Mouse (Mus musculus) heart, embryonic 13.5 days (tissue): Measurements from ENCODE around the gene Wap. TPM values are rescaled to one million over a fixed set of nuclear protein-coding genes. Genes with fewer than 3 reads are reported as not detected.
A peak's percentile ranks its signal among the peaks of the same experiment; 100 is the strongest.

Source experiments
- ATAC-seq: fragments of 200-750 bp; cut with Nextera tagmentation; 2 replicates; pipeline ENCODE4 v1.8.0; 2017; ENCODE audit warnings: moderate TSS enrichment; ENCODE audit not compliant: insufficient number of reproducible peaks, low FRiP score, low TSS enrichment; ENCODE audit errors: extremely low read depth
- H3K27ac ChIP-seq: fragments of 300-500 bp; sonication (generic); replicated peaks from 2 replicates; pipeline ENCODE4 v1.5.1; 2015; ENCODE audit warnings: moderate library complexity, mild to moderate bottlenecking, inconsistent platforms
- H3K27me3 ChIP-seq: fragments of 300-500 bp; sonication (generic); replicated peaks from 2 replicates; pipeline ENCODE4 v1.6.1; 2015; ENCODE audit warnings: mild to moderate bottlenecking, inconsistent platforms
- H3K36me3 ChIP-seq: fragments of 300-500 bp; sonication (generic); 2 replicates; pipeline ENCODE4 v1.6.1; 2015; ENCODE audit warnings: mild to moderate bottlenecking, inconsistent platforms
- H3K4me1 ChIP-seq: fragments of 300-500 bp; sonication (generic); 2 replicates; pipeline ENCODE4 v1.6.1; 2015; ENCODE audit warnings: inconsistent platforms
- H3K4me2 ChIP-seq: fragments of 300-500 bp; sonication (generic); 2 replicates; pipeline ENCODE4 v1.6.1; 2015; ENCODE audit warnings: inconsistent platforms, mild to moderate bottlenecking, moderate library complexity
- H3K4me3 ChIP-seq: fragments of 300-500 bp; sonication (generic); 2 replicates; pipeline ENCODE4 v1.5.1; 2015; ENCODE audit warnings: moderate library complexity, mild to moderate bottlenecking, inconsistent platforms
- H3K9ac ChIP-seq: fragments of 300-500 bp; sonication (generic); 2 replicates; pipeline ENCODE4 v1.6.1; 2015; ENCODE audit warnings: inconsistent platforms, mild to moderate bottlenecking, moderate library complexity
- H3K9me3 ChIP-seq: fragments of 300-500 bp; sonication (generic); 2 replicates; pipeline ENCODE4 v1.6.1; 2016; ENCODE audit warnings: inconsistent platforms
- WGBS: fragments of 180-500 bp; shearing (Covaris S2); methylation state at CpG from one replicate; pipeline ENCODE4 v1.1.7; 2015; ENCODE audit warnings: mixed read lengths; 5-methylcytosine and 5-hydroxymethylcytosine counted together
- polyA plus RNA-seq: library from polyadenylated mRNA; unstranded; fragments of >200 nt; fragmentation: Nextera tagmentation; extraction: Ambion mirVana; gene quantifications from 2 replicates; pipeline ENCODE4 v1.2.1, GENCODE M21; 2015

Wap gene
- polyA plus RNA-seq: not detected in 2 replicates

DNA sequence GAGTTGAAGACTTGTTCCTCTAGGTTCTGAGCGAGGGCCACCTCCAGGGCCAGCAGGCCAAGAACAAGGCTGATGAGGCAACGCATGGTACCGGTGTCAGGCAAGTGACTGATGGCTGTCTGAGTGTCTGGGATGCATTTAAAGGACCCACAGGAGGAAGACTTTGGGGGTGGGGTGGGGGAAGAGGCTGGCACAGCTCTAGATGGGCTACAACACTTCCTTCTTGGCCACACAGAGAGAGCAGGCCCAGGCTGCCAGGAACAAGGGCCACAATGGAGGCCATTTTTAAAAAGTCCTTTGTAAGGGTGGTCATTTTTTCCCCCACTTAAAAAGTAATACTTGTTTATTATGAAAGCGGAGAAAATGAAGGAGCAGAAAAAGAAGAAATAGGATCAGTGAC lies at the start of gene Wap:
Gene Wap (minus strand): TSS at position 101 of the 400 bp plus-strand sequence.
- H3K9me3 ChIP-seq: no peaks in the 10 kb centered on the region
- H3K36me3 ChIP-seq: no peaks in the 10 kb centered on the region
- ATAC-seq: no peak
- no peaks in the 10 kb centered on the region; the same call in 1 of the 2 replicates for H3K27me3 ChIP-seq
- no peak within 1 kb of the TSS for H3K27ac ChIP-seq
- no peaks in the 10 kb centered on the region for H3K4me1 ChIP-seq
- WGBS: 73% methylated on average over 4 of the region's 4 CpGs
- H3K4me2 ChIP-seq: no peak within 1 kb of the TSS
- no peak within 1 kb of the TSS for H3K9ac ChIP-seq
- H3K4me3 ChIP-seq: no peak within 1 kb of the TSS

GRCm38 (mm10) chr11:6684741-6685140 lies 46.3 kb upstream of the Wap start:
- H3K4me3 ChIP-seq: no peak overlapping the region
- no peak overlapping the region for H3K9ac ChIP-seq
- peaks cover 9% of the 10 kb centered on the region for H3K4me1 ChIP-seq
- 66% methylated on average over 3 of the region's 3 CpGs for WGBS
- H3K27me3 ChIP-seq: no peaks in the 10 kb centered on the region
- ATAC-seq: no peak
- no peaks in the 10 kb centered on the region for H3K36me3 ChIP-seq
- peaks cover 7% of the 10 kb centered on the region for H3K9me3 ChIP-seq
- no peak overlapping the region for H3K27ac ChIP-seq
- H3K4me2 ChIP-seq: no peak overlapping the region

- Histone ChIP-seq H3K9me3 (peaks cover 7% of the 10 kb centered on the region), H3K4me3 (no peak overlapping the region), H3K9ac (no peak overlapping the region), H3K36me3 (no peaks in the 10 kb centered on the region), H3K4me2 (peak overlapping the region; percentile 44), H3K27me3 (peaks cover 6% of the 10 kb centered on the region; the same call in 1 of the 2 replicates), H3K27ac (peak overlapping the region; percentile 50; the same call in 1 of the 2 replicates), H3K4me1 (peaks cover 11% of the 10 kb centered on the region)
- 18% methylated on average over 10 of the region's 10 CpGs for WGBS
- ATAC-seq: no peak
These were observed 42.0 kb upstream of the Wap start for GRCm38 (mm10) chr11:6680397-6680818.

GRCm38 (mm10) chr11:6679694-6680396 lies 41.4 kb upstream of the Wap start:
- H3K4me3 ChIP-seq: no peak overlapping the region
- H3K4me1 ChIP-seq: peaks cover 11% of the 10 kb centered on the region
- 0 out of 2 replicates have a peak overlapping the region, but pooled peaks have one; percentile 7 for H3K9ac ChIP-seq
- peak overlapping the region; percentile 50 for H3K27ac ChIP-seq
- ATAC-seq: no peak; the same call in 1 of the 2 replicates
- H3K4me2 ChIP-seq: peak overlapping the region; percentile 44
- 51% methylated on average over 17 of the region's 17 CpGs for WGBS
- no peaks in the 10 kb centered on the region for H3K36me3 ChIP-seq
- peaks cover 7% of the 10 kb centered on the region for H3K9me3 ChIP-seq
- peaks cover 6% of the 10 kb centered on the region; the same call in 1 of the 2 replicates for H3K27me3 ChIP-seq

DNA sequence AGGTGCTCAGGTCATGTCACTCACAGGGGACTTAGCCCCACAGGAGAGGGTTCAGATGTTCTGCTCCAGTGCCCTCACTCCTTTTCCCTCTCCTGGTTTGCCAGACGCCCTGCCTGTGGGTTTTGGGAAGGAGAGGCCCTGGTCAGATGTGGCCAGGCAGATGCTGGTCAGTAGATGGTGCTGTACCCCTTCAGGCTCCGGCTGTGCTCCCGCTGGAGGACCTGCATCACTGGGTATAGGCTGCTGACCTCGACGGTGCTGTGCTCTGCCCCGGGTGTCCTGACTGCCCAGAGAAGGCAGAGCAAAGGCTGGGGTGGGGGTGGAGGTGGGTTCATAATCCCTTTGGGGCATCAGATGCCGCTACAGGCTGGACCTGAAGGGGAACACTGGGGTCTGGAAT lies 39.1 kb upstream of the Wap start:
- peaks cover 2% of the 10 kb centered on the region; the same call in 1 of the 2 replicates for H3K9me3 ChIP-seq
- H3K27ac ChIP-seq: no peak overlapping the region
- H3K4me1 ChIP-seq: peaks cover 11% of the 10 kb centered on the region
- no peak overlapping the region for H3K4me3 ChIP-seq
- 26% methylated on average over 7 of the region's 7 CpGs for WGBS
- H3K9ac ChIP-seq: no peak overlapping the region
- no peak for ATAC-seq
- H3K4me2 ChIP-seq: no peak overlapping the region
- H3K27me3 ChIP-seq: peaks cover 6% of the 10 kb centered on the region; the same call in 1 of the 2 replicates
- no peaks in the 10 kb centered on the region for H3K36me3 ChIP-seq

GRCm38 (mm10) chr11:6676641-6677040 lies 38.2 kb upstream of the Wap start:
- H3K4me2 ChIP-seq: no peak overlapping the region

GRCm38 (mm10) chr11:6675402-6675801 lies 37.0 kb upstream of the Wap start:
- Histone ChIP-seq H3K9me3 (no peaks in the 10 kb centered on the region), H3K27me3 (peaks cover 6% of the 10 kb centered on the region; the same call in 1 of the 2 replicates), H3K9ac (no peak overlapping the region), H3K4me3 (no peak overlapping the region), H3K27ac (no peak overlapping the region), H3K4me2 (no peak overlapping the region), H3K36me3 (no peaks in the 10 kb centered on the region), H3K4me1 (peaks cover 8% of the 10 kb centered on the region)
- ATAC-seq: no peak
- 53% methylated on average over 7 of the region's 7 CpGs for WGBS

More at GRCm38 (mm10) chr11:6676641-6677040, 38.2 kb upstream of the Wap start:
- no peak for ATAC-seq
- H3K9ac ChIP-seq: no peak overlapping the region
- no peaks in the 10 kb centered on the region for H3K9me3 ChIP-seq
- no peak overlapping the region for H3K4me3 ChIP-seq
- H3K36me3 ChIP-seq: no peaks in the 10 kb centered on the region
- H3K27ac ChIP-seq: no peak overlapping the region
- H3K4me1 ChIP-seq: peaks cover 11% of the 10 kb centered on the region
- peaks cover 6% of the 10 kb centered on the region; the same call in 1 of the 2 replicates for H3K27me3 ChIP-seq
- WGBS: 84% methylated on average over 9 of the region's 9 CpGs

DNA sequence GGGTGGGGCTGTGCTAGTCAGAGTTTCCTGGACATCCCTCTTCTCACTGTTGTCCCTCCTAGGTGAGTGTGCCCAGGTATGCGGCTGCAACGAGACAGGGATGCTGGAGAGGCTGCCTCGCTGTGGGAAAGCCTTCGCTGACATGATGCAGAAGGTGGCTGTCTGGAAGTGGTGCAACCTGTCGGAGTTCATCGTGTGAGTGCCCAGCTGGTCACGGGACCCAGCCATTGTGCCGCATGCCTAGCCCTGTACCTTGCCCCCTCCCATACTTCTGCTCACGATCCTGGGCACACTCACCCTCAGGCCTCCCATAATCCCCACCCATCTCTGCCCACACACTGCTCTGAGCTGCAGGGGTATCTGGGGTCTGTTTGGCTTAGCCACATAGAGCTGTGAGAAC lies 36.3 kb upstream of the Wap start:
- H3K27ac ChIP-seq: no peak overlapping the region
- H3K4me2 ChIP-seq: no peak overlapping the region
- 0 out of 2 replicates have a peak, but pooled peaks cover under 1% of the 10 kb centered on the region for H3K4me1 ChIP-seq
- WGBS: 76% methylated on average over 9 of the region's 9 CpGs
- H3K9ac ChIP-seq: no peak overlapping the region
- no peaks in the 10 kb centered on the region for H3K9me3 ChIP-seq
- peaks cover 6% of the 10 kb centered on the region; the same call in 1 of the 2 replicates for H3K27me3 ChIP-seq
- ATAC-seq: no peak
- H3K36me3 ChIP-seq: no peaks in the 10 kb centered on the region
- no peak overlapping the region for H3K4me3 ChIP-seq

- Histone ChIP-seq H3K27ac (no peak overlapping the region), H3K9ac (no peak overlapping the region), H3K27me3 (no peaks in the 10 kb centered on the region), H3K36me3 (no peaks in the 10 kb centered on the region), H3K9me3 (no peaks in the 10 kb centered on the region; the same call in 1 of the 2 replicates), H3K4me3 (no peak overlapping the region), H3K4me2 (no peak overlapping the region), H3K4me1 (no peaks in the 10 kb centered on the region)
- no peak for ATAC-seq
- WGBS: 80% methylated on average over 4 of the region's 4 CpGs
These were observed 32.4 kb upstream of the Wap start for GRCm38 (mm10) chr11:6670826-6671225.

DNA sequence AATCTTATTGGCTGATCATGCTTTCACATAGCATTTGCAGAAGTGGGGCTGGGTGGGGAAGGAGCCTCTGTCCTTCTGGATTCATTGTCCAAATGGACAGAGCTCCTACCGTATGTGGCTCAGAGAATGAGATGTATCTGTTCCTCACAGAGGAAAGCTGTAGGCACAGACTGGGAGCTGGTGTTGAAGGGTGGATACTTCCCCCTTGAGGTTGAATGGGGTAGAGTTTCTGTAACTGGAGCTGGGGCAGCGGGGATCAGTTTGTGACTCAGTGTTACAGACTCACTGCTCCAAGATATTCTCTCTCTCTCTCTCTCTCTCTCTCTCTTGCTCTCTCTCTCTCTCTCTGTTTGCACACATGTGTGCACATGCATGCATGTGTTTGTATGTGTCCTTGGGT lies 31.6 kb upstream of the Wap start:
- no peaks in the 10 kb centered on the region for H3K4me1 ChIP-seq
- H3K9me3 ChIP-seq: no peaks in the 10 kb centered on the region; the same call in 1 of the 2 replicates
- H3K27me3 ChIP-seq: no peaks in the 10 kb centered on the region
- no peaks in the 10 kb centered on the region for H3K36me3 ChIP-seq
- ATAC-seq: no peak
- H3K9ac ChIP-seq: no peak overlapping the region
- H3K27ac ChIP-seq: no peak overlapping the region
- no peak overlapping the region for H3K4me3 ChIP-seq
- H3K4me2 ChIP-seq: no peak overlapping the region
- WGBS: 31% methylated on average over 2 of the region's 2 CpGs

GRCm38 (mm10) chr11:6669041-6669440 lies 30.6 kb upstream of the Wap start:
- H3K27me3 ChIP-seq: no peaks in the 10 kb centered on the region
- H3K36me3 ChIP-seq: no peaks in the 10 kb centered on the region
- H3K4me1 ChIP-seq: no peaks in the 10 kb centered on the region
- H3K27ac ChIP-seq: no peak overlapping the region
- no peaks in the 10 kb centered on the region; the same call in 1 of the 2 replicates for H3K9me3 ChIP-seq
- H3K9ac ChIP-seq: no peak overlapping the region
- ATAC-seq: no peak
- no peak overlapping the region for H3K4me2 ChIP-seq
- no peak overlapping the region for H3K4me3 ChIP-seq
- WGBS: 50% methylated on average over 9 of the region's 9 CpGs
